In the genomic region with DNA sequence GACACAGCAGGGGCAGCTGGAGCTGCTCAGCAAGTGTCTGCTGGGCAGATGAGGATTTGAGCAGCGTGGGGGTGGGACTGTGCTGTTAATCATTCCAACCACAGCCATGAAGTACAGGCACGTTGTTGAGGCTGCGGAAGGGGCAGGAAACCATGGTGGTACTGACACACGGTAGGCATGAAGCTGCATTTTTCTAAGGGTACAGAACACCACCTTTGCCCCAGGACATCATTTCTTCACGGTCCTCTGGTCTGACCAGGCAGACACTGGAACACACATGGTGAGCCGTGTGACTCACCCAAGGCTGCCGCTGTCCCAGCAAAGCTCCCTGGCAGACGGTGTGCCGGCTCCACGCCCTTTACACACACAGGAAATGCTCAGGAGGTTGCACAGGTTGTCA, we compare ENCODE assay signal across 13 mouse cellular contexts. TPM values are rescaled to one million over a fixed set of nuclear protein-coding genes. Genes with fewer than 3 reads are reported as not detected.
DNase-seq lines count a peak whose midpoint lies in the region; ATAC-seq lines count a peak whose summit lies in the region.
"Had no signal": no experiment of that assay in that cellular context is flagged by ENCODE, and none has a peak within 500 bp of the region (broad histone marks: within the 10 kb centered on the region; RNA-seq: fewer than 3 reads in every experiment).

No protein-coding gene starts in this region.

- H3K4me2 ChIP-seq in hindbrain, embryonic 12.5 days (replicated peaks), result no peak overlapping the region
- H3K4me2 ChIP-seq: limb, embryonic 12.5 days; lung, embryonic 14.5 days; midbrain, embryonic 11.5 days had no signal

- peaks cover 5% of the 10 kb centered on the region for H3K9me3 ChIP-seq in hindbrain, embryonic 12.5 days (replicated peaks)

- ATAC-seq in megakaryocyte-erythroid progenitor cell, adult 5-6 weeks (replicated peaks; ENCODE audit: low FRiP score, low TSS enrichment, poor library complexity, severe bottlenecking), result peak; percentile 46; the same call in 1 of the 2 replicates
- no peak for ATAC-seq in hindbrain, embryonic 12.5 days (ENCODE audit: low FRiP score)

- no peaks in the 10 kb centered on the region for H3K27me3 ChIP-seq in hindbrain, embryonic 12.5 days
- H3K27me3 ChIP-seq: limb, embryonic 12.5 days had no signal

- H3K4me3 ChIP-seq in hindbrain, embryonic 12.5 days, result no peak overlapping the region
- H3K4me3 ChIP-seq: limb, embryonic 12.5 days had no signal

- H3K36me3 ChIP-seq in hindbrain, embryonic 12.5 days, result no peaks in the 10 kb centered on the region
- H3K36me3 ChIP-seq: limb, embryonic 12.5 days had no signal

- H3K27ac ChIP-seq in hindbrain, embryonic 12.5 days, result no peak overlapping the region
- H3K27ac ChIP-seq: limb, embryonic 12.5 days had no signal

- H3K4me1 ChIP-seq in hindbrain, embryonic 12.5 days, result no peaks in the 10 kb centered on the region; the same call in 1 of the 2 replicates

- 76% methylated on average over 10 of the region's 10 CpGs for WGBS in hindbrain, embryonic 12.5 days

- DNase-seq in adrenal gland, postnatal 10 days, result peak; percentile 28
- DNase-seq in adrenal gland, postnatal 4 days (ENCODE audit: low spot score in 2 of 2), result no peak
- peak; percentile 43 to 47 for DNase-seq in adrenal gland, postnatal 36 days
- peak; percentile 58 for DNase-seq in kidney, adult 9 months
- DNase-seq in thymus, postnatal 14 days, result no peak
- no peak for DNase-seq in lung, postnatal 4 days
- DNase-seq: cerebellum, postnatal 36 days; heart, postnatal 4 days; lung, embryonic 14.5 days had no signal

- H3K9ac ChIP-seq in hindbrain, embryonic 12.5 days, result no peak overlapping the region
- H3K9ac ChIP-seq: limb, embryonic 12.5 days; lung, embryonic 14.5 days had no signal

RNA-seq across cellular contexts. Expression of a gene that starts 56.4 kb away (rescaled TPM):
- 1 to 10 TPM; 3.6 to 4.4 TPM for total RNA-seq in adrenal gland, postnatal 10 days (2021)
- total RNA-seq in adrenal gland, postnatal 4 days (2021), result 1 to 10 TPM; 4.3 to 5.9 TPM
- total RNA-seq in adrenal gland, postnatal 36 days (2021), result 1 to 10 TPM; 3.0 to 3.3 TPM
- total RNA-seq in megakaryocyte-erythroid progenitor cell, adult 5-6 weeks (2014; fragmentation: Nextera tagmentation), result 49.1 and 67.2 TPM in 2 replicates
- total RNA-seq in megakaryocyte-erythroid progenitor cell, adult 5-6 weeks (2017), result 80.8 and 173 TPM in 2 replicates
- 1.1 and 1.5 TPM in 2 replicates for polyA plus RNA-seq in hindbrain, embryonic 12.5 days (2016; fragmentation: Nextera tagmentation; extraction: Ambion mirVana)

Comparison
In these comparisons a context has a peak if more than half of its experiments do, and no peak if none do; other contexts are left out.
1. DNase-seq: peak in adrenal gland, postnatal 10 days (single experiment), adrenal gland, postnatal 36 days (2 of 2) and kidney, adult 9 months (single experiment); none in adrenal gland, postnatal 4 days (0 of 2), thymus, postnatal 14 days (single experiment) and lung, postnatal 4 days (0 of 2).
2. RNA of a gene that starts 56.4 kb away (total RNA-seq): 49.1 to 173 TPM in megakaryocyte-erythroid progenitor cell, adult 5-6 weeks; 4.3 to 5.9 TPM in adrenal gland, postnatal 4 days, 3.6 to 4.4 TPM in adrenal gland, postnatal 10 days and 3.0 to 3.3 TPM in adrenal gland, postnatal 36 days; every median in the first group is over 4 times any median in the second.